Mouse (Mus musculus) kidney, embryonic 14.5 days (tissue): ENCODE measurements around the gene Zfp386. TPM values are rescaled to one million over a fixed set of nuclear protein-coding genes. Genes with fewer than 3 reads are reported as not detected.

Experiments used
- ATAC-seq: fragments of 200-750 bp; cut with Nextera tagmentation; 2 replicates; pipeline ENCODE4 v1.8.0; 2017; ENCODE audit warnings: moderate number of reproducible peaks, mild to moderate bottlenecking, moderate TSS enrichment, moderate library complexity; ENCODE audit not compliant: low FRiP score, low TSS enrichment
- H3K27ac ChIP-seq: fragments of 300-500 bp; sonication (generic); 2 replicates; pipeline ENCODE4 v1.5.1; 2014; ENCODE audit warnings: low read depth, mild to moderate bottlenecking, low read length, moderate library complexity, mixed read lengths
- H3K27me3 ChIP-seq: fragments of 300-500 bp; sonication (generic); 2 replicates; pipeline ENCODE4 v1.6.1; 2014; ENCODE audit warnings: mild to moderate bottlenecking, low read length; ENCODE audit not compliant: control insufficient read depth, insufficient read depth
- H3K36me3 ChIP-seq: fragments of 300-500 bp; sonication (generic); 2 replicates; pipeline ENCODE4 v1.6.1; 2014; ENCODE audit warnings: low read length, mixed read lengths; ENCODE audit not compliant: control insufficient read depth, insufficient read depth
- H3K4me1 ChIP-seq: fragments of 300-500 bp; sonication (generic); 2 replicates; pipeline ENCODE4 v1.6.1; 2014; ENCODE audit warnings: low read length, mixed read lengths; ENCODE audit not compliant: control insufficient read depth, insufficient read depth
- H3K4me2 ChIP-seq: fragments of 300-500 bp; sonication (generic); replicated peaks from 2 replicates; pipeline ENCODE4 v1.6.1; 2014; ENCODE audit warnings: low read depth, mild to moderate bottlenecking, low read length
- H3K4me3 ChIP-seq: fragments of 300-500 bp; sonication (generic); 2 replicates; pipeline ENCODE4 v1.5.1; 2014; ENCODE audit warnings: mild to moderate bottlenecking, low read length
- H3K9ac ChIP-seq: fragments of 300-500 bp; sonication (generic); 2 replicates; pipeline ENCODE4 v1.6.1; 2014; ENCODE audit warnings: low read depth, mild to moderate bottlenecking, low read length, moderate library complexity
- H3K9me3 ChIP-seq: fragments of 300-500 bp; sonication (generic); 2 replicates; pipeline ENCODE4 v1.6.1; 2016; ENCODE audit warnings: low read length; ENCODE audit not compliant: control insufficient read depth
- WGBS: fragments of 180-500 bp; shearing (Covaris S2); extraction: QIAGEN DNeasy Blood & Tissue Kit; methylation state at CpG from one replicate; pipeline ENCODE4 v1.1.7; 2014; 5-methylcytosine and 5-hydroxymethylcytosine counted together
- polyA plus RNA-seq: library from polyadenylated mRNA; unstranded; fragments of >200 nt; fragmentation: Nextera tagmentation; extraction: Ambion mirVana; gene quantifications from 2 replicates; pipeline ENCODE4 v1.2.1, GENCODE M21; 2014

Gene Zfp386
- polyA plus RNA-seq, 1 experiment from 2014 or later, result 54.0 TPM

DNA sequence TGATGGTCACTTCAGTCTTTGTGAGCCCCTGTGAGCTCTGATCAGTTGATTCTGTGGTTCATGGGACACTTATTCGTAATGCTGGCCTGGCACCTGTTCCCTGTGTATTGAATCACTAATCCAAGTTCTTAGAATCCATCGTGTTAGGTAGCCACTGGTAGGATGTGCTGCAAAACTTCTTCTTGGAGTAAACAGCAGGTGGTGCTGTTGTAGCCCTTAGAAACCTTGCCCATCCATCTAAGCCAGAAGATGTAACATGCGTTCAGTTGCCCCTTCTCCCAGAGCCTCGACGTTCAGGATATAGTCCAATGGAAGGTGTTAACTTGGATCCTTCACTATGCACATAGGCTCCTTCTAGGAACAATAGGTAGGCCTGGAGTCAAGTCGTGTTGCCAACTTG lies 2.2 kb downstream of the Zfp386 start:
- WGBS, result 90% methylated on average over 6 of the region's 6 CpGs
- no peak for ATAC-seq
- Histone ChIP-seq H3K4me2 (no peak overlapping the region), H3K27me3 (no peaks in the 10 kb centered on the region), H3K9me3 (no peaks in the 10 kb centered on the region), H3K36me3 (peaks cover 3% of the 10 kb centered on the region; the same call in 1 of the 2 replicates), H3K9ac (no peak overlapping the region), H3K4me3 (no peak overlapping the region), H3K4me1 (peaks cover 3% of the 10 kb centered on the region; the same call in 1 of the 2 replicates), H3K27ac (no peak overlapping the region)

DNA sequence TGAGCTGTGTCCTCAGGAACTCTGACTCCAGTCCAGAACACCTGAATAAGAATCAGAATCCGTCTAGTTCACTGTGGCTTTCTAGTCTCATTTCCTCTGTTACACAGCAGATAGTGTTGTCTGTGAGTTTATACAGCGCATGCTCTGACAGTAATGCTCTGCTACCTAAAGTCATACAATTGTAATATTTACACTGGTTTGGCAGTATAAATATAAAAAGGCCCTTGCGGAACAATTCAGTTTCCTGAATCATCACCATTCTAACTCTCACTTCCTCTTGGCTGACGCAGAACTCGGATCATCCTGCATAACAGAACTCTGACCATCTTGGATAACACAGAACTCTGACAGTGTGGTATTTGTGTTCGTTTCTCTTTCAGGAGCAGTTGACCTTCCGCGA lies 6.8 kb downstream of the Zfp386 start:
- H3K4me1 ChIP-seq, result no peaks in the 10 kb centered on the region
- ATAC-seq, result no peak
- H3K4me3 ChIP-seq, result no peak overlapping the region
- H3K9ac ChIP-seq, result no peak overlapping the region
- H3K9me3 ChIP-seq, result peaks cover 15% of the 10 kb centered on the region
- H3K36me3 ChIP-seq, result peaks cover 40% of the 10 kb centered on the region
- no peak overlapping the region for H3K27ac ChIP-seq
- H3K27me3 ChIP-seq, result no peaks in the 10 kb centered on the region
- H3K4me2 ChIP-seq, result no peak overlapping the region
- 87% methylated on average over 8 of the region's 8 CpGs for WGBS

DNA sequence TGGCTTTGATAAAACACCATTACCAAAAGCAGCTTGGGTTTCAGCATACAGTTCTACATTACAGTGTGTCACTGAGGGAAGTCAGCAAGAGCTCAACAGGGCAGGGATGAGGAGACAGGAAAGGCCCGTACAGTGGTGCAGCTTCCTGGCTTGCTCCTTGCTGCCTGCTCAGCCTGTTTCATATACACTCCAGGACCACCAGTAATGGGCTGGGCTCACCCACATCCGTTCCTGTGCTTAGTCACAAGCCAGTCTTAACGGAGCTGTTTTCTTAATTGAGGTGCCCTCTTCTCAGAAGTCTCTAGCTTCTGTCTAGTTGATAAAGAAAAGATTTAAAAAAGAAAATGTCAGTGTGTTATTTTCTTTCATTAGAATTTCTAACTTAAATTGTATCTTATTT lies 8.6 kb downstream of the Zfp386 start:
- Histone ChIP-seq H3K9me3 (peaks cover 30% of the 10 kb centered on the region), H3K36me3 (peaks cover 56% of the 10 kb centered on the region)
- 95% methylated on average over 3 of the region's 3 CpGs for WGBS

GRCm38 (mm10) chr12:116061561-116062193 lies 14.2 kb downstream of the Zfp386 start:
- 93% methylated on average over 5 of the region's 5 CpGs for whole genome bisulfite sequencing
- Histone ChIP-seq H3K4me3 (no peak overlapping the region), H3K27me3 (no peaks in the 10 kb centered on the region), H3K36me3 (peaks cover 43% of the 10 kb centered on the region), H3K4me1 (no peaks in the 10 kb centered on the region), H3K27ac (no peak overlapping the region), H3K9ac (no peak overlapping the region), H3K9me3 (peaks cover 45% of the 10 kb centered on the region), H3K4me2 (no peak overlapping the region)
- no peak for ATAC-seq

More for the DNA sequence above, 8.6 kb downstream of the Zfp386 start:
- no peaks in the 10 kb centered on the region for H3K4me1 ChIP-seq
- no peak for ATAC-seq
- no peak overlapping the region for H3K4me2 ChIP-seq
- H3K27me3 ChIP-seq, result no peaks in the 10 kb centered on the region
- H3K4me3 ChIP-seq, result no peak overlapping the region
- H3K27ac ChIP-seq, result no peak overlapping the region
- H3K9ac ChIP-seq, result no peak overlapping the region

GRCm38 (mm10) chr12:116062194-116062583 lies 14.7 kb downstream of the Zfp386 start:
- no peaks in the 10 kb centered on the region for H3K27me3 ChIP-seq
- no peak overlapping the region for H3K9ac ChIP-seq
- no peak overlapping the region for H3K27ac ChIP-seq
- no peak overlapping the region for H3K4me2 ChIP-seq
- H3K36me3 ChIP-seq, result peaks cover 38% of the 10 kb centered on the region
- H3K4me3 ChIP-seq, result no peak overlapping the region
- no peaks in the 10 kb centered on the region for H3K4me1 ChIP-seq
- no peak for ATAC-seq
- WGBS, result 90% methylated on average over 2 of the region's 2 CpGs
- H3K9me3 ChIP-seq, result peaks cover 44% of the 10 kb centered on the region

DNA sequence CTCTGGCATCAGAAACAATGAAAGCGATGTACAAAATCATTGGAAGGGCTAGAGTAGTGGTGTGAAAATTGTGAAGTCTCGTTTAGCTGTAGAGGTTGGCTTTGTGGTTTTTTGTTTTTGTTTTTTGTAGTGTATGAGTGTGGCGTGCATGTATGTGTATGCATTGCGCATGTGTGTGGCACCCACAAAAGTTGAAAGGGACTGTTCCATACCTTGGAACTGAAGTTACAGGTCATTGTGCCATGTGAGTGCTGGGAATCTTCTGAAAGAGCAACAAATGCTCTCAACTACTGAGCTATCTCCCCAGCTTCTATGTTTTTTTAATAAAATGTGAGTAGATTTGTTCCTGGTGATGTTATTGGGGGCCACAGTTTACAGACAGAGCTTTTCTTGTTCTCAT lies 15.5 kb downstream of the Zfp386 start:
- no peaks in the 10 kb centered on the region for H3K4me1 ChIP-seq
- no peak overlapping the region for H3K4me2 ChIP-seq
- H3K36me3 ChIP-seq, result peaks cover 33% of the 10 kb centered on the region
- WGBS, result 96% methylated on average over 4 of the region's 4 CpGs
- no peak for ATAC-seq
- H3K27ac ChIP-seq, result no peak overlapping the region
- no peak overlapping the region for H3K9ac ChIP-seq
- peaks cover 42% of the 10 kb centered on the region for H3K9me3 ChIP-seq
- H3K27me3 ChIP-seq, result no peaks in the 10 kb centered on the region
- H3K4me3 ChIP-seq, result no peak overlapping the region

DNA sequence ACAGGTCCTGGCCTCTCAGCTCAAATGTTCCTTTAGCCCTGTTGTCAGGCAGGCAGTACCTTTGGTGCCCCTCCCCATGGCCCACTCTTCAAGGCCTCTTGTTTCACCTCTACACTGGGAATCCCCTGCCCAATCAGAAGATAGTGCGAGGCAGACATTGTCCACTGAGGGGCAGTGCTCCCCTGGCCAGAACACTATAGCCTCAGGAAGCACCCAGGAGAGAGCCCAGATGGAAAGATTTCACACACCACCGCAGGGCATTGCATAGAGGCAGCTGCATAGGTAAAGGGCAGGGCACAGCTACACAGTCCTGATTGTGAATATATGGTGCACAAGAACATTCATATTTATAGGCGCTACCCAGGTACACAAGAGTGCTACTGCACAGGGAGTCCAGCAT lies 23.5 kb downstream of the Zfp386 start:
- Histone ChIP-seq H3K9me3 (no peaks in the 10 kb centered on the region), H3K4me3 (no peak overlapping the region), H3K27me3 (peaks cover 5% of the 10 kb centered on the region; the same call in 1 of the 2 replicates), H3K4me2 (no peak overlapping the region), H3K36me3 (no peaks in the 10 kb centered on the region), H3K9ac (no peak overlapping the region), H3K4me1 (no peaks in the 10 kb centered on the region), H3K27ac (no peak overlapping the region)
- ATAC-seq, result peak; percentile 82
- 33% methylated on average over 3 of the region's 3 CpGs for WGBS

- WGBS, result 5% methylated on average over 31 of the region's 33 CpGs
Measured at GRCm38 (mm10) chr12:116077074-116077854, 29.7 kb downstream of the Zfp386 start, which contains the start of gene Vipr2. Vipr2 (plus strand) TSS chr12:116077726.

DNA sequence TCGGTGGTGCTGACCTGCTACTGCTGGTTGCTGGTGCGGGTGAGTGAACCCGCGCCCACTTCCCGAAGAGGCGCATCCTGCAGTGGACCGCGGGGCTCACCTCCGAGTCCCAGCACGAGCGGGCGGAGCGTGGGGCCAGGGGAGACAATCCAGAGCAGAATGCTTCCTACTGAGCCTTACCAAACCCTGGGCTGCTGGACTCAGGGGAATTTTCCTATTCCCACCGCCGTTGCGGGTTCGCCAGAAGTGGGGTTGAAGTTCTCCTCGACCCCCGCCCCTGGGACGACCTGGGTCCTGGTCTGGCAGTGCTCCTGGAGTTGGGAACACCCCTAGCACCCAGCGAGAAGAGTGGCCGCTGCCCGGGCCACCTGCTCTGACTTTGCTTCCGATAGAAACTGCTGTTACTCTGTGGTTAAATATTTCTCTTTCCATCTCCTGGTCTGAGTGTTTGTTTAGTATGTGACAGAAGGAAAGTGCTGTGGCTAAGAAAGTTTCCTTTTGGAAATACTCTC lies 30.4 kb downstream of the Zfp386 start:
- H3K27ac ChIP-seq, result no peak overlapping the region
- peak overlapping the region; percentile 39 for H3K4me3 ChIP-seq
- H3K4me1 ChIP-seq, result no peaks in the 10 kb centered on the region
- H3K27me3 ChIP-seq, result peaks cover 24% of the 10 kb centered on the region
- no peaks in the 10 kb centered on the region for H3K36me3 ChIP-seq
- under 1% methylated on average over 23 of the region's 24 CpGs for WGBS
- peak; percentile 41 for ATAC-seq
- H3K9me3 ChIP-seq, result no peaks in the 10 kb centered on the region
- H3K4me2 ChIP-seq, result peak overlapping the region; percentile 65
- peak overlapping the region; percentile 47 for H3K9ac ChIP-seq

More at GRCm38 (mm10) chr12:116077074-116077854, 29.7 kb downstream of the Zfp386 start, which contains the start of gene Vipr2:
- Histone ChIP-seq H3K27ac (no peak within 1 kb of the TSS), H3K4me3 (peak within 1 kb of the TSS; percentile 39), H3K4me2 (peak within 1 kb of the TSS; percentile 65), H3K27me3 (peaks cover 24% of the 10 kb centered on the region), H3K9me3 (no peaks in the 10 kb centered on the region), H3K9ac (peak within 1 kb of the TSS; percentile 47), H3K36me3 (no peaks in the 10 kb centered on the region), H3K4me1 (no peaks in the 10 kb centered on the region)
- peak; percentile 97 for ATAC-seq
